Mouse (Mus musculus) liver, adult 2 months (tissue): ENCODE results near the gene Lyzl6.

Experiments
- CTCF ChIP-seq: fragments of 200-500 bp; IDR thresholded peaks from 2 replicates; pipeline ENCODE4 v1.5.1; 2011; ENCODE audit warnings: low read depth, low read length, control low read depth
- POLR2A ChIP-seq: fragments of 200-500 bp; IDR thresholded peaks from 2 replicates; pipeline ENCODE4 v1.6.1; 2011; ENCODE audit warnings: low read length, control low read depth; ENCODE audit not compliant: insufficient read depth; ENCODE audit errors: extremely low read depth

GRCm38 (mm10) chr11:103610772-103611171 lies 27.9 kb downstream of the Lyzl6 start:
- TF ChIP-seq CTCF: no peak
- TF ChIP-seq POLR2A: no peak
